Mouse (Mus musculus): ENCODE data around the gene Zmat5. TPM values are rescaled to one million over a fixed set of nuclear protein-coding genes. Genes with fewer than 3 reads are reported as not detected.
A peak's percentile ranks its signal among the peaks of the same experiment; 100 is the strongest.

Zmat5 gene
- polyA plus RNA-seq, 1 experiment from 2014 or later = 76.5 TPM

DNA sequence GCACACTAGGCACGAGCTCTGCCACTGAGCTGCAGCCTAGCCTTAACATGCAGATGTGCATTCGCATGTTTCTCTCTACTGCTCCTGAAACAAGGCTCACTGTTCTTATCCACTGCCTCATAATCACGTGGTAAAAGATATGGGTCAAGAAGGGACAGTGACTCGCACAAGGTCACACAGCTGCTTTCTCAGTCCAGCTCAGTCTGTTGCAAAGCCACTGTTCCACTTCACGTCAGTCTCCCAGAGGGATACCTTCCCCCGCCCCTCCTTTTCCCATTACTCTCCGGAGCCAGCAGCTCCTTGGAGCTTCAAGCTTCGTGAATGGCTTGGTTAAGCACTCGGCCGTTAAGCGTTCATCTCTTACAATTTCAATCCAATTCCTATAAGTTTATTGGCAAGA, 15.9 kb downstream of the Zmat5 start:
- Histone ChIP-seq H3K27ac (ENCODE audit: low read length) (no peak overlapping the region), H3K36me3 (ENCODE audit: control insufficient read depth, insufficient read depth, low read length) (peaks cover 6% of the 10 kb centered on the region; the same call in 1 of the 2 replicates), H3K9me3 (ENCODE audit: control insufficient read depth, low read length) (no peaks in the 10 kb centered on the region), H3K4me1 (replicated peaks; ENCODE audit: control insufficient read depth, insufficient read depth, low read length) (peaks cover 4% of the 10 kb centered on the region; the same call in 1 of the 2 replicates), H3K4me3 (ENCODE audit: low read length) (no peak overlapping the region), H3K27me3 (ENCODE audit: control insufficient read depth, insufficient read depth, low read depth, low read length) (no peaks in the 10 kb centered on the region), H3K9ac (ENCODE audit: low read length) (no peak overlapping the region), H3K4me2 (ENCODE audit: low read depth, low read length) (no peak overlapping the region)
- 63% methylated on average over 11 of the region's 11 CpGs for WGBS
- no peak for ATAC-seq (ENCODE audit: low read depth)

DNA sequence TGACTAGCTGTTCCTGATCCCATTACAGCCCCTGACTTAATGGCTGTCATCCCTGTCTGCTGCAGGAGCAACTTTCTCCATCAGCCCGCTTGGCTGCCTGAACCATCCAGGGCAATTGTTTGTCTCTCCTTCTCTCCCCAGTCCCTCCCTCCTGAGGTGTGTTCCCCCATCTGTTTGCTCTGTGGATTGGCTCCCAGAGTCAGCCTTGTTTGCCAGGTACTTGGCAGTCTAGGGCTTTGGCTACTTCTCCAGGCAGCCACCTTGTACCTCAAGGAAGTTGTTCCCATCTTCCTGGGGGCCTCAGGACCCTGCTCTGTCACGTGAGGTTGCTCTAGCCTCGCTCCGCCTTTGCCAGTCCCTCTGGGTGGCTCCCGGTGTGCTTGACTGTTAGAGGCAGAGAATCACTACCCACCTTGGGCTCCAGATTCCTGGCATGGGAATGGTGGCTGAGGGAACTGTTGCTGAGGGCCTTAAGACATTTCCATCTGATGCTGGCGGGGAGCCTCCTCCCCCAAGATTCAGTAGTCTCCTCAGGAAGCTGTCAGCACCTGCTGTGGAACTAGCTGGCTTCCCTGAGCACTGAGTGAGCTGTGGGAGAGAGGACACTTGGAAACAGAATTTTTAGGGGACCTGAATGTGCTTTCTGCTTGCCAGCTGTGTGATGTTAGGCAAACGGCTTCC, 16.6 kb downstream of the Zmat5 start:
- no peaks in the 10 kb centered on the region for H3K9me3 ChIP-seq (ENCODE audit: control insufficient read depth, low read length)
- ATAC-seq (ENCODE audit: low read depth) = peak; percentile 75
- H3K4me2 ChIP-seq (ENCODE audit: low read depth, low read length) = no peak overlapping the region
- no peak overlapping the region for H3K4me3 ChIP-seq (ENCODE audit: low read length)
- 46% methylated on average over 7 of the region's 7 CpGs for WGBS
- peaks cover 6% of the 10 kb centered on the region; the same call in 1 of the 2 replicates for H3K36me3 ChIP-seq (ENCODE audit: control insufficient read depth, insufficient read depth, low read length)
- H3K4me1 ChIP-seq (replicated peaks; ENCODE audit: control insufficient read depth, insufficient read depth, low read length) = peaks cover 4% of the 10 kb centered on the region; the same call in 1 of the 2 replicates
- H3K27ac ChIP-seq (ENCODE audit: low read length) = no peak overlapping the region
- H3K9ac ChIP-seq (ENCODE audit: low read length) = no peak overlapping the region
- no peaks in the 10 kb centered on the region for H3K27me3 ChIP-seq (ENCODE audit: control insufficient read depth, insufficient read depth, low read depth, low read length)

DNA sequence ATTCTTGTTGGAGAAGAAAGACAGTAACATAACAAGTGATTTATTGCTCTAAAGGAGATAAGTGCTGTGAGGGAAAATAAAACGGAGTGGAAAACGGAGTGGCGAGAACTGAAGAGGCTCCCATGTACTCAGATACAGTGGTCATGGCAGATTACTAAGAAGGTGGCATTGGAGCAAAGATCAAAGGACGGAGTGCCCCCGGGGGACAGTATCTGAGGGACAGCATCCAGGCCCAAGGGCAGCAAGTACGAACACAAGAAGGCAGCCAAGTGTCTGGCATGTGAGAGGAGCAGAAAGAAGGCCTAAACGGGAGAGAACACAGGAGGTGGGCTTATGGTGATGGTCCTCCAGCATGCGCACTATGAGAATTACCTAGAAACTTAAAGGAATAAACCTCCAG, 17.2 kb downstream of the Zmat5 start:
- peaks cover 6% of the 10 kb centered on the region; the same call in 1 of the 2 replicates for H3K36me3 ChIP-seq (ENCODE audit: control insufficient read depth, insufficient read depth, low read length)
- no peak overlapping the region for H3K4me3 ChIP-seq (ENCODE audit: low read length)
- WGBS = 76% methylated on average over 8 of the region's 8 CpGs
- H3K4me1 ChIP-seq (replicated peaks; ENCODE audit: control insufficient read depth, insufficient read depth, low read length) = peaks cover 4% of the 10 kb centered on the region; the same call in 1 of the 2 replicates
- no peaks in the 10 kb centered on the region for H3K9me3 ChIP-seq (ENCODE audit: control insufficient read depth, low read length)
- H3K27ac ChIP-seq (ENCODE audit: low read length) = no peak overlapping the region
- H3K9ac ChIP-seq (ENCODE audit: low read length) = no peak overlapping the region
- no peak for ATAC-seq (ENCODE audit: low read depth)
- H3K27me3 ChIP-seq (ENCODE audit: control insufficient read depth, insufficient read depth, low read depth, low read length) = no peaks in the 10 kb centered on the region
- no peak overlapping the region for H3K4me2 ChIP-seq (ENCODE audit: low read depth, low read length)

DNA sequence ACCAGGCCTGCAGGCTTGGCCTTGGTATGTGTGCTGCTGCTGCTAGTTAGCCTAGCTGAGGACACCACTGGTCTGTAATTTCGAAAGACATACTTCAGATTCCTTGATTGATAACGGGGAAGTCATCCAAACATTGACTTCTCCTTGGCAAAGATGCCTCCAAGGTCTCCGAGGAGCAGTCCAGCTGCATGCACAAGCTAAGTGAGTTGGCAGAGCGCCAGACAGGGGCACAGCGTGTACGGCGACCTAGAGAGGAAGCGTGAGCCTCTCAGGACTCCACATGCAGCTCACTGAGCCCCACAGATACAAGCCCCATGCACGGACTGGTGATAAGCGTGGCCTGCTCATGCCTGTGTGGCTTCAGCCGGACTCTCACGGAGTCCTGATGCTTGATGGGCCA, 25.1 kb downstream of the Zmat5 start:
- Histone ChIP-seq H3K4me2 (ENCODE audit: low read depth, low read length) (no peak overlapping the region), H3K4me3 (ENCODE audit: low read length) (no peak overlapping the region), H3K36me3 (ENCODE audit: control insufficient read depth, insufficient read depth, low read length) (no peaks in the 10 kb centered on the region; the same call in 1 of the 2 replicates), H3K9me3 (ENCODE audit: control insufficient read depth, low read length) (no peaks in the 10 kb centered on the region), H3K27ac (ENCODE audit: low read length) (peak overlapping the region; percentile 52; the same call in 1 of the 2 replicates), H3K9ac (ENCODE audit: low read length) (no peak overlapping the region), H3K4me1 (replicated peaks; ENCODE audit: control insufficient read depth, insufficient read depth, low read length) (peaks cover 12% of the 10 kb centered on the region), H3K27me3 (ENCODE audit: control insufficient read depth, insufficient read depth, low read depth, low read length) (no peaks in the 10 kb centered on the region)
- ATAC-seq (ENCODE audit: low read depth) = peak; percentile 77
- 17% methylated on average over 12 of the region's 12 CpGs for WGBS

DNA sequence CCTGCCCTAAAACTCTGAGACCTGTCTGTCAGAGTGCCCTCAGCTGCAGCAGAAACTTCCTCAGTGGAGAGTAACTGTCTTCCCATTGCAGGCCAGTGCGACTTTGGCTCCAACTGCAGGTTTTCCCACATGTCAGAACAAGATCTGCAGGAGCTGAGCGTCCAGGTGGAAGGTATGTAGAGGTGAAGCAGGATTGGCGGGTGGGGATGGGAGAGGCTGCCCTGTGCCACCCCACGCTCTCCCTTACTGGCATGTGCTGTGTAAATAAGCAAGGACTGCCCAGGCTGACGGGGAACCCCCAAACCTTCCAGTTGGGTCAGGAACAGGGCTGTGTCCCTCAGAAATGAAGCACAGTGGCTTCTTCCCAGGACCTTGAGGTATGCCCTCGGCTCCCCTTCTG, 25.6 kb downstream of the Zmat5 start:
- ATAC-seq (ENCODE audit: low read depth) = peak; percentile 76
- Histone ChIP-seq H3K4me3 (ENCODE audit: low read length) (no peak overlapping the region), H3K36me3 (ENCODE audit: control insufficient read depth, insufficient read depth, low read length) (no peaks in the 10 kb centered on the region; the same call in 1 of the 2 replicates), H3K9ac (ENCODE audit: low read length) (no peak overlapping the region), H3K27ac (ENCODE audit: low read length) (peak overlapping the region; percentile 52; the same call in 1 of the 2 replicates), H3K4me1 (replicated peaks; ENCODE audit: control insufficient read depth, insufficient read depth, low read length) (peaks cover 12% of the 10 kb centered on the region), H3K27me3 (ENCODE audit: control insufficient read depth, insufficient read depth, low read depth, low read length) (no peaks in the 10 kb centered on the region), H3K4me2 (ENCODE audit: low read depth, low read length) (no peak overlapping the region), H3K9me3 (ENCODE audit: control insufficient read depth, low read length) (no peaks in the 10 kb centered on the region)
- 56% methylated on average over 6 of the region's 6 CpGs for WGBS

DNA sequence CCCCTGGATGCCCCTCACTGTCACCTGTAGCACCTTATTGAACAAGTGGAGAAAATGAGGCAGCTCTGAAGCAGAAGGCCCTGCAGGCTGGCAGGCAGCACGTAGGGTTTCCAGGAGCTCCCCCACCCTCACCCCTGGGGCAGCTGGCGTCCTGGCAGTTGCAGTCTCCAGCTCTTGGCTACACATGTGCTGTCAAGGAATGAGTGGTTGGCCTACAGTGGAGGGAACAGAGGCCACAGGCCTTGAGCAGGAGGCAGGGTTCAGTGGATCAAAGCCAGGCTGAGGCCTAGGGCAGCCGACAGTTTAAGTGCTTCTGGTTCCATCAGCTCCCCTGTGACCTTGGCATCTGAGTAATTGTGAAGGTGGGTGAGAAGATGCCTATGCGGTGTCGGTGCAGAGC, 26.4 kb downstream of the Zmat5 start:
- Histone ChIP-seq H3K4me3 (ENCODE audit: low read length) (no peak overlapping the region), H3K4me1 (replicated peaks; ENCODE audit: control insufficient read depth, insufficient read depth, low read length) (peaks cover 12% of the 10 kb centered on the region), H3K9ac (ENCODE audit: low read length) (no peak overlapping the region), H3K27me3 (ENCODE audit: control insufficient read depth, insufficient read depth, low read depth, low read length) (no peaks in the 10 kb centered on the region), H3K36me3 (ENCODE audit: control insufficient read depth, insufficient read depth, low read length) (no peaks in the 10 kb centered on the region; the same call in 1 of the 2 replicates), H3K4me2 (ENCODE audit: low read depth, low read length) (no peak overlapping the region), H3K27ac (ENCODE audit: low read length) (no peak overlapping the region), H3K9me3 (ENCODE audit: control insufficient read depth, low read length) (no peaks in the 10 kb centered on the region)
- ATAC-seq (ENCODE audit: low read depth) = no peak
- 77% methylated on average over 5 of the region's 5 CpGs for WGBS

DNA sequence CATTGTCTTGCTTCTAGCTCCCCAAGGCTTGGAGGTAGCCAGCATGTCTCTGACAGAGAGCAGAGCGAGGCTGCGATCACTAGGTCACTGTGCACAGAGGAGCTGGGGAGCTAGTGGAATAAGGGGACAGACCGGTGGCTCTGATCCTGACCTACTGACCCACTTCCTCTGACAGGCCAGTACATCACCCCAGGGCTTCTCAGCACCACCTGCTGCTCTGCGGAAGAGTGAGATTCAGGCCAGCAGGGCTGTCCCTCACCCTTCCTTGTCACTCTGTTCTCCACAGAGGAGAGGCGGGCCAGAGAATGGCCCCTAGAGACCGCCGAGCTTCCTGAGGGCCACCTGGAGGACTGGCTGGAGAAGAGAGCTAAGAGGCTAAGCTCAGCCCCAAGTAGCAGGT, 27.3 kb downstream of the Zmat5 start:
- H3K9ac ChIP-seq (ENCODE audit: low read length) = no peak overlapping the region
- no peaks in the 10 kb centered on the region; the same call in 1 of the 2 replicates for H3K36me3 ChIP-seq (ENCODE audit: control insufficient read depth, insufficient read depth, low read length)
- H3K9me3 ChIP-seq (ENCODE audit: control insufficient read depth, low read length) = no peaks in the 10 kb centered on the region
- H3K4me1 ChIP-seq (replicated peaks; ENCODE audit: control insufficient read depth, insufficient read depth, low read length) = peaks cover 12% of the 10 kb centered on the region
- WGBS = 76% methylated on average over 7 of the region's 7 CpGs
- H3K27ac ChIP-seq (ENCODE audit: low read length) = no peak overlapping the region
- no peak for ATAC-seq (ENCODE audit: low read depth)
- H3K4me3 ChIP-seq (ENCODE audit: low read length) = no peak overlapping the region
- H3K4me2 ChIP-seq (ENCODE audit: low read depth, low read length) = no peak overlapping the region
- H3K27me3 ChIP-seq (ENCODE audit: control insufficient read depth, insufficient read depth, low read depth, low read length) = no peaks in the 10 kb centered on the region

DNA sequence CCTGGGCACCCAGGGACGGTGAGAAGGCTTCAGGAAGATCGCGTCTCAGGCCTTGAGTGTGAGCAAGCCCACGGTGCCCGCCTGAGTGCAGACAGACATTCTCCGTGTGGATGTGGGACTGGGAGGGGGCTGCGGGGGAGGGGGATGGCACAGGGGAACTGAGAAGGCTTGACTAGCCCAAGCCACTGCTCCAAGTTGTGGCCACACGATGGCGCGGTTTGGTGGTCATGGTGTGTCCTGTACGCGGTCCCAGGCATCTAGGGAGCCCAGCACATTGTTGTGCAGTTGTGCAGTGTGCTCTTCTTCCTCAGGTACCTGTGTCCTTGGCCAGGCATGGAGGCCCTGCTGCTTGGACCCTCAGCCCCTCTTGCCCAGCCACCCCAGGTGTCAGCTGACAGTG, 29.7 kb downstream of the Zmat5 start:
- Histone ChIP-seq H3K4me1 (replicated peaks; ENCODE audit: control insufficient read depth, insufficient read depth, low read length) (peaks cover 11% of the 10 kb centered on the region), H3K4me2 (ENCODE audit: low read depth, low read length) (no peak overlapping the region), H3K27ac (ENCODE audit: low read length) (no peak overlapping the region), H3K9me3 (ENCODE audit: control insufficient read depth, low read length) (no peaks in the 10 kb centered on the region), H3K4me3 (ENCODE audit: low read length) (no peak overlapping the region), H3K9ac (ENCODE audit: low read length) (no peak overlapping the region), H3K27me3 (ENCODE audit: control insufficient read depth, insufficient read depth, low read depth, low read length) (no peaks in the 10 kb centered on the region), H3K36me3 (ENCODE audit: control insufficient read depth, insufficient read depth, low read length) (no peaks in the 10 kb centered on the region)
- no peak for ATAC-seq (ENCODE audit: low read depth)
- WGBS = 41% methylated on average over 12 of the region's 12 CpGs

DNA sequence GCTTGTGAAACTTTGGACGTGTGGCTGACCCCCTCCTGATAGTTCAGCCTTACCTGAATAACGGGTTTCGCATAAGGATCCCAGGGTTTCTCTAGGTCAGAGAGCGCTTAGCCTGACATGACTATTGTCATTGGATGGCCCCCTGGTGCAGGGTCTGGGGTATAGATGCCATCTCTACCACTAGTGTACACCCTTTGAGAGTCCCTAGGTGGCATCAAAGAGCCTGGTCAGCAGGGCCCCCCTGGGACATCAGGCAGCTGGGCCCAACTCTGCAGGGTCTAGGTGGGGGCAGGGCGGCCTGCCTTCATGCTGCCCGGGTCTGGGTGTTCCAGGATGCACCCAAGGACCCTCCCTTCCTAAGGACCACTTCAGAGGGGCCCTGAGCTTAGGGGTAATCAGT, 31.9 kb downstream of the Zmat5 start:
- H3K27ac ChIP-seq (ENCODE audit: low read length) = no peak overlapping the region
- no peaks in the 10 kb centered on the region for H3K9me3 ChIP-seq (ENCODE audit: control insufficient read depth, low read length)
- H3K4me1 ChIP-seq (replicated peaks; ENCODE audit: control insufficient read depth, insufficient read depth, low read length) = no peaks in the 10 kb centered on the region
- H3K36me3 ChIP-seq (ENCODE audit: control insufficient read depth, insufficient read depth, low read length) = no peaks in the 10 kb centered on the region
- no peak for ATAC-seq (ENCODE audit: low read depth)
- no peak overlapping the region for H3K4me3 ChIP-seq (ENCODE audit: low read length)
- H3K9ac ChIP-seq (ENCODE audit: low read length) = no peak overlapping the region
- WGBS = 53% methylated on average over 6 of the region's 6 CpGs
- no peaks in the 10 kb centered on the region for H3K27me3 ChIP-seq (ENCODE audit: control insufficient read depth, insufficient read depth, low read depth, low read length)
- H3K4me2 ChIP-seq (ENCODE audit: low read depth, low read length) = no peak overlapping the region

Data from lung, embryonic 16.5 days (tissue).